Mouse (Mus musculus) liver, embryonic 16.5 days (tissue): ENCODE data around the gene Furin. TPM values are rescaled to one million over a fixed set of nuclear protein-coding genes. Genes with fewer than 3 reads are reported as not detected.

Experiments used
- ATAC-seq: fragments of 200-750 bp; cut with Nextera tagmentation; 2 replicates; pipeline ENCODE4 v1.8.0; 2017; ENCODE audit warnings: low read depth, mild to moderate bottlenecking, moderate number of reproducible peaks, moderate library complexity
- H3K27ac ChIP-seq: fragments of 300-500 bp; sonication (generic); 2 replicates; pipeline ENCODE4 v1.5.1; 2014; ENCODE audit warnings: mild to moderate bottlenecking, low read length
- H3K27me3 ChIP-seq: fragments of 300-500 bp; sonication (generic); 2 replicates; pipeline ENCODE4 v1.6.1; 2014; ENCODE audit warnings: low read depth, low read length, mixed read lengths; ENCODE audit not compliant: control insufficient read depth, insufficient read depth
- H3K36me3 ChIP-seq: fragments of 300-500 bp; sonication (generic); 2 replicates; pipeline ENCODE4 v1.6.1; 2014; ENCODE audit warnings: mild to moderate bottlenecking; ENCODE audit not compliant: control insufficient read depth, insufficient read depth
- H3K4me1 ChIP-seq: fragments of 300-500 bp; sonication (generic); 2 replicates; pipeline ENCODE4 v1.6.1; 2014; ENCODE audit warnings: low read depth, low read length, mixed read lengths; ENCODE audit not compliant: control insufficient read depth
- H3K4me2 ChIP-seq: fragments of 300-500 bp; sonication (generic); 2 replicates; pipeline ENCODE4 v1.6.1; 2014; ENCODE audit warnings: low read depth, low read length, mixed read lengths
- H3K4me3 ChIP-seq: fragments of 300-500 bp; sonication (generic); 2 replicates; pipeline ENCODE4 v1.5.1; 2014; ENCODE audit warnings: low read depth, mild to moderate bottlenecking, low read length
- H3K9ac ChIP-seq: fragments of 300-500 bp; sonication (generic); 2 replicates; pipeline ENCODE4 v1.6.1; 2014; ENCODE audit warnings: low read depth, low read length
- H3K9me3 ChIP-seq: fragments of 300-500 bp; sonication (generic); replicated peaks from 2 replicates; pipeline ENCODE4 v1.6.1; 2016; ENCODE audit warnings: low read length; ENCODE audit not compliant: control insufficient read depth
- WGBS: fragments of 180-500 bp; shearing (Covaris S2); extraction: QIAGEN DNeasy Blood & Tissue Kit; methylation state at CpG from one replicate; pipeline ENCODE4 v1.1.7; 2014; ENCODE audit not compliant: insufficient replicate concordance; 5-methylcytosine and 5-hydroxymethylcytosine counted together
- polyA plus RNA-seq: library from polyadenylated mRNA; unstranded; fragments of >200 nt; fragmentation: Nextera tagmentation; extraction: Ambion mirVana; gene quantifications from 2 replicates; pipeline ENCODE4 v1.2.1, GENCODE M21; 2015

The Furin gene
- polyA plus RNA-seq, 1 experiment from 2014 or later, result 6.2 TPM

GRCm38 (mm10) chr7:80373352-80373751, 31.9 kb downstream of the Furin start:
- 54% methylated on average over 4 of the region's 4 CpGs for WGBS
- H3K4me3 ChIP-seq, result no peak overlapping the region
- no peaks in the 10 kb centered on the region for H3K36me3 ChIP-seq
- H3K9me3 ChIP-seq, result no peaks in the 10 kb centered on the region
- no peak overlapping the region for H3K9ac ChIP-seq
- H3K27me3 ChIP-seq, result peaks cover 27% of the 10 kb centered on the region
- H3K4me1 ChIP-seq, result peaks cover 5% of the 10 kb centered on the region
- no peak for ATAC-seq
- no peak overlapping the region for H3K4me2 ChIP-seq
- H3K27ac ChIP-seq, result no peak overlapping the region

DNA sequence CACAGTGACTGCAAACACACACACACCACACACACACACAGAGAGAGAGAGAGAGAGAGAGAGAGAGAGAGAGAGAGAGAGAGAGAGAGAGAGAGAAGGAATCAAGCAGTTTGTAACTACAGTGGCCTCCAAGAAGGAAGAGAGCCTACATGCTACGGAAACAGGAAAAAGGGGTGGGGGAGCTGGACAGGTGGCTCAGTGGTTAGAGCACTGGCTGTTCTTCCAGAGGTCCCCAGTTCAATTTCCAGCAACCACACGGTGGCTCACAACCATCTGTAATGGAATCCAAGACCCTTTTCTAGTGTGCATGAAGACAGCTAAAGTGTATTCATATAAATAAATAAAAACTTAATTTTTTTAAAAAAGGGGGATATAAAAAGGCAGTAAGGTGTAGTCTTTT, 32.6 kb downstream of the Furin start:
- Histone ChIP-seq H3K9ac (no peak overlapping the region), H3K4me1 (peaks cover 5% of the 10 kb centered on the region), H3K9me3 (no peaks in the 10 kb centered on the region), H3K27ac (no peak overlapping the region), H3K4me2 (no peak overlapping the region), H3K36me3 (no peaks in the 10 kb centered on the region), H3K4me3 (no peak overlapping the region), H3K27me3 (peaks cover 27% of the 10 kb centered on the region)
- WGBS, result 26% methylated on average over 2 of the region's 2 CpGs
- no peak for ATAC-seq

- no peak for ATAC-seq
- H3K4me1 ChIP-seq, result peaks cover 5% of the 10 kb centered on the region
- peaks cover 27% of the 10 kb centered on the region for H3K27me3 ChIP-seq
- no peak overlapping the region for H3K27ac ChIP-seq
- no peak overlapping the region for H3K4me2 ChIP-seq
- no peak overlapping the region; the same call in 1 of the 2 replicates for H3K9ac ChIP-seq
- 51% methylated on average over 3 of the region's 3 CpGs for WGBS
- H3K9me3 ChIP-seq, result no peaks in the 10 kb centered on the region
- no peaks in the 10 kb centered on the region for H3K36me3 ChIP-seq
- no peak overlapping the region for H3K4me3 ChIP-seq
Measured at GRCm38 (mm10) chr7:80372166-80372565, 33.1 kb downstream of the Furin start.

DNA sequence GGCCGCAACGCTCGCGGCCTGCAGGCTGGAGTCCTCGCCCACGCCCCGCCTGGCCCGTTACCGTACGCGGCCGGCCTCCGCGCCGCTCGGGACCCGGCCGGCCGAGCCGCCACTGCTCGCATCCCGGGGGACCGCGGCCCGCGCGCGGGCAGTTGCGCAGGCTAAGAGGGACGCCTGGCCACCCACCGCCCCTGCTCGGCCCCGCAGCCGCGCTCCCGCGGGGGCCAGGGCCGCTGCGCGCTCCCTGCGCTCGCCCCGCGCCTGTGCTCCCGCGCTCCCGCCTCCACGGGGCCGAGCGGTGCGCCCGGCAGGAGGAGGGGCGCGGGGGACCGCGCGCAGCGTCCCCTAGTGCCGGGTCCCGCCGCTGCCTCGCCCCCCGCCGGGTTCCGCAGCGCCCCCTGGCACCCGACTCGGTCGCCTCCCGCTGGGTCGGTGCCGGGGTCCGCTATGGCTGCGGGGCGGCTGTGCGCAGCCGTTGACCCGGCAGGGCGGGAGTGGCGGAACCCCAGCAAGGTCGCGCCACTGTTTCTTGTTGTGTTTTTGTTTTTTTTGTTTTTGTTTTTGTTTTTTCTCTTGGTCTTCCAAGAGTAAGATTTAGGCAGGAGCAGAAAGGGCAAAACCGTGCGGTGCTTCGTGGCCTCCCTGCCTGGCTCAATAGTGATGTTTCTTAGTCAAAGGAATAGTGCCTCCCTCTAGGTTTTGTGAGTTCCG, 34.0 kb downstream of the Furin start, which contains the start of gene Man2a2:
Gene Man2a2, minus strand, starts transcription at position 335 of the 711 bp plus-strand sequence.
- Histone ChIP-seq H3K9me3 (no peaks in the 10 kb centered on the region), H3K4me3 (peak within 1 kb of the TSS; percentile 73), H3K4me1 (peaks cover 5% of the 10 kb centered on the region), H3K4me2 (peak within 1 kb of the TSS; percentile 79), H3K9ac (peak within 1 kb of the TSS; percentile 70), H3K27ac (peak within 1 kb of the TSS; percentile 74), H3K27me3 (peaks cover 27% of the 10 kb centered on the region), H3K36me3 (no peaks in the 10 kb centered on the region)
- WGBS, result under 1% methylated on average over 69 of the region's 86 CpGs
- ATAC-seq, result peak; percentile 70

- Histone ChIP-seq H3K27me3 (peaks cover 27% of the 10 kb centered on the region), H3K9me3 (no peaks in the 10 kb centered on the region), H3K9ac (peak overlapping the region; percentile 70), H3K4me3 (peak overlapping the region; percentile 73), H3K27ac (peak overlapping the region; percentile 74), H3K4me1 (peaks cover 5% of the 10 kb centered on the region), H3K4me2 (peak overlapping the region; percentile 79), H3K36me3 (no peaks in the 10 kb centered on the region)
- WGBS, result under 1% methylated on average over 28 of the region's 31 CpGs
- ATAC-seq, result peak; percentile 46
Measured at GRCm38 (mm10) chr7:80370649-80371040, 34.6 kb downstream of the Furin start.

DNA sequence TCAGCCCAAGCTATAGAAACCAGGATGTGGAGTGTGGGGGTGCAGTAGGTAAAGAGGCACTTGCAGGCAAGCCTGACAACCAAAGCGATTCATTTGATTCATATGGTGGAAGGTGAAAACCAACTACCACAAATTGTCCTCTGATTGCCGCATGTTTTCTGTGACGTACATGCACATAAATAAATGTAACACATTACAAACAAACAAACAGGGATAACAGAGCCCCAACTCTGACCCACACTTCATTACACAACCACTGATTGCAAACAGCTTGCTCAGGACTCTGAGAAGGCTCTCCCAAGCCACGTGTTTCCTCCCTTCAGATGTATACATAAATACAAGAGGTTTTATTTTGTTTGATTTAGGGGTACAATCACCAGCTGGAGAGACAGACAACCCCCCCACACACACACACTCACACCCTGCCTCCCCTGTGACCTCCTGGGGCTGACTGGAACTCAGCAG, 35.2 kb downstream of the Furin start:
- H3K27me3 ChIP-seq, result peaks cover 27% of the 10 kb centered on the region
- H3K27ac ChIP-seq, result no peak overlapping the region; the same call in 1 of the 2 replicates
- peak overlapping the region; percentile 79 for H3K4me2 ChIP-seq
- no peaks in the 10 kb centered on the region for H3K36me3 ChIP-seq
- peak; percentile 12; the same call in 1 of the 2 replicates for ATAC-seq
- peaks cover 5% of the 10 kb centered on the region for H3K4me1 ChIP-seq
- peak overlapping the region; percentile 73 for H3K4me3 ChIP-seq
- 25% methylated on average over 4 of the region's 4 CpGs for WGBS
- no peaks in the 10 kb centered on the region for H3K9me3 ChIP-seq
- H3K9ac ChIP-seq, result no peak overlapping the region

DNA sequence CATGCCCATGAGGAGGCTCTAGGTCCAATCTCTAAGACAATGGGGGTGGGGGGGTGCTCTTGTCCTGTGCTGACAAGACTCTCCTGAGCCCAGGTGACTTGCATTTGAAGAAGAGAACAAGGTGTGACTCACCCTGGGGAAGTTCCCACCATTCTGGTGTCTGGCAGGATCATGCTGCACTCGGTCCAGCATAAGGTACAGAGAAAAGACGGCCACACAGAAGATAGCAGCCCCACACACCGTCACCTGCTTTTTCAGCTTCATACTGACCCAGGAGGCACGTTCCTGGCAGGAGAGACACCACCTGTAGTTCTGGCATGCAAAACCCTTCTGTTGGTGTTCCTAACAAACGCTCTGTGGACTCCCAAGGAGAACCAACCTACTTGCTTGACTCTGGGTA, 35.8 kb downstream of the Furin start:
- peaks cover 27% of the 10 kb centered on the region for H3K27me3 ChIP-seq
- no peak overlapping the region for H3K9ac ChIP-seq
- peaks cover 5% of the 10 kb centered on the region for H3K4me1 ChIP-seq
- no peaks in the 10 kb centered on the region; the same call in 1 of the 2 replicates for H3K36me3 ChIP-seq
- no peak overlapping the region for H3K27ac ChIP-seq
- WGBS, result 52% methylated on average over 5 of the region's 5 CpGs
- H3K4me2 ChIP-seq, result peak overlapping the region; percentile 79
- ATAC-seq, result no peak
- no peak overlapping the region for H3K4me3 ChIP-seq
- no peaks in the 10 kb centered on the region for H3K9me3 ChIP-seq

- Histone ChIP-seq H3K4me2 (0 out of 2 replicates have a peak overlapping the region, but pooled peaks have one; percentile 2), H3K27me3 (peaks cover 27% of the 10 kb centered on the region), H3K9me3 (no peaks in the 10 kb centered on the region), H3K9ac (no peak overlapping the region), H3K36me3 (no peaks in the 10 kb centered on the region; the same call in 1 of the 2 replicates), H3K27ac (no peak overlapping the region; the same call in 1 of the 2 replicates), H3K4me3 (no peak overlapping the region), H3K4me1 (peaks cover 5% of the 10 kb centered on the region)
- WGBS, result 45% methylated on average over 20 of the region's 20 CpGs
- ATAC-seq, result no peak
Measured at GRCm38 (mm10) chr7:80368635-80369421, 36.4 kb downstream of the Furin start.
